Mouse (Mus musculus): Measurements from ENCODE around the gene Gng5. TPM values are rescaled to one million over a fixed set of nuclear protein-coding genes. Genes with fewer than 3 reads are reported as not detected.

The Gng5 gene
- 1,152 and 1,249 TPM in 2 replicates for polyA plus RNA-seq (2015; fragmentation: Nextera tagmentation; extraction: Ambion mirVana)

DNA sequence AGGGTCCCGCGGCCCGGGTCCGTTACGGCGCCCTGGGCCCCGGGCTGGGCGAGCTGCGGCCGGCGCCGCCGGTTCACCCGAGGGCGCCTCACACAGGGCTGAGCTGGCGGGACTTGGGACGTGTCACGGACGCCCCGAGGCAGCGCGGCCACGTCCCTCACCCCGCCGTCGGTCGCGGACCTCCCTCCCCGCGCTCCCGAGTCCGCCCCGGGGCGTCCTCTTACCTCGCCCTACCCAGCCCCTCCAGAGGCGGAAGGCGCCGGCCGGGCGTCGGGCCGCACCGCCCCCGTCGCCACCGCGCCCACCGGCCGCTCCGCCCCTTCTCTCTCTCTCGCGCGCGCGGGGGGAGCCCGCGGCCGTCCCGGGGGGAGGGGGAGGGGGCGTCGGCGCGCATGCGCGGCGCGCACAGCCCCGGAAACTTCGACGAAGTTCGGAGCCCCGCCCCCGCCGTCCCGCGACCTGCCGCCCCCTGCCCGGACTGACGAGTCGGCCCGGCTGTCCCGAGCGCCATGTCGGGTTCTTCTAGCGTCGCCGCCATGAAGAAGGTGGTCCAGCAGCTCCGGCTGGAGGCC is at the start of gene Gng5, which contains the start of gene Spata1:
Gng5 (plus strand) TSS at position 377 of the 572 bp plus-strand sequence.
Spata1 (minus strand) TSS at position 323 of the 572 bp plus-strand sequence.
- Histone ChIP-seq H3K9me3 (replicated peaks; ENCODE audit: low read length) (no peaks in the 10 kb centered on the region), H3K9ac (ENCODE audit: low read depth, low read length) (peak within 1 kb of the TSS; percentile 95), H3K4me1 (replicated peaks; ENCODE audit: insufficient read depth, low read length) (peaks cover 15% of the 10 kb centered on the region; the same call in 1 of the 2 replicates), H3K4me2 (ENCODE audit: low read length) (peak within 1 kb of the TSS; percentile 65), H3K27me3 (ENCODE audit: insufficient read depth, low read length) (no peaks in the 10 kb centered on the region), H3K27ac (peak within 1 kb of the TSS; percentile 98), H3K36me3 (ENCODE audit: insufficient read depth, low read length) (peaks cover 9% of the 10 kb centered on the region; the same call in 1 of the 2 replicates), H3K4me3 (replicated peaks; ENCODE audit: low read depth, low read length) (peak within 1 kb of the TSS; percentile 92)
- ATAC-seq (replicated peaks; ENCODE audit: low FRiP score, low read depth), result peak; percentile 94
- under 1% methylated on average over 68 of the region's 88 CpGs for WGBS
- DNase-seq (ENCODE audit: low spot score), result peak; percentile 91
- no peak for TF ChIP-seq CTCF (IDR thresholded peaks at IDR 0.05; ENCODE audit: low read depth)

DNA sequence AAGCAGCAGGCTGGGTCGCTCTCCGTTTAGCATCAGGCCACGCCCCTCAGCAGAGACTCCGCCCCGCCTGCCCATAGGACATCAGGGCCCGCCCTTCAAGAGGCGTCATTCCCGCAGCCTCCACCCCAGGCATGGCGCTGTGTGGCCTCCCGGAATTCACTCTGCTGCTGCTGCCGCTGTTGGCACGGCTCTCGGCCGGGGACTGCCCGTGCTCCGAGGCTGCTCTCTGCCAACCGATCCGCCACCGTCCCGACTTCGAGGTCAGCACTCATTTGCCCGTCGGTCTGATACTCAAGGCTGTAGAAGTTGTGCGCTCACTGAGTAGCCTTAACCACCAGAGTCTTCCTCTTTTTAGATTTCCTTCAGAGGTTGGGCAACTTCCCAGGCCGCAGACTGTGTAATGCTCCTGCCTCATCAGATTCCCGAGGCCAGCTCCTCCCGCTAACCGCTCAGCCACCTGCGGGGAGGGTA is 49.2 kb upstream of the Gng5 start:
- H3K4me1 ChIP-seq (replicated peaks; ENCODE audit: insufficient read depth, low read length), result peaks cover 12% of the 10 kb centered on the region; the same call in 1 of the 2 replicates
- no peaks in the 10 kb centered on the region for H3K27me3 ChIP-seq (ENCODE audit: insufficient read depth, low read length)
- peak overlapping the region; percentile 86 for H3K4me2 ChIP-seq (ENCODE audit: low read length)
- H3K27ac ChIP-seq, result peak overlapping the region; percentile 92
- TF ChIP-seq CTCF (IDR thresholded peaks at IDR 0.05; ENCODE audit: low read depth), result peak; percentile 51
- no peaks in the 10 kb centered on the region for H3K36me3 ChIP-seq (ENCODE audit: insufficient read depth, low read length)
- DNase-seq (ENCODE audit: low spot score), result peak; percentile 98
- H3K9me3 ChIP-seq (replicated peaks; ENCODE audit: low read length), result no peaks in the 10 kb centered on the region
- peak; percentile 99 for ATAC-seq (replicated peaks; ENCODE audit: low FRiP score, low read depth)
- peak overlapping the region; percentile 73 for H3K4me3 ChIP-seq (replicated peaks; ENCODE audit: low read depth, low read length)
- under 1% methylated on average over 29 of the region's 29 CpGs for WGBS
- H3K9ac ChIP-seq (ENCODE audit: low read depth, low read length), result peak overlapping the region; percentile 84

DNA sequence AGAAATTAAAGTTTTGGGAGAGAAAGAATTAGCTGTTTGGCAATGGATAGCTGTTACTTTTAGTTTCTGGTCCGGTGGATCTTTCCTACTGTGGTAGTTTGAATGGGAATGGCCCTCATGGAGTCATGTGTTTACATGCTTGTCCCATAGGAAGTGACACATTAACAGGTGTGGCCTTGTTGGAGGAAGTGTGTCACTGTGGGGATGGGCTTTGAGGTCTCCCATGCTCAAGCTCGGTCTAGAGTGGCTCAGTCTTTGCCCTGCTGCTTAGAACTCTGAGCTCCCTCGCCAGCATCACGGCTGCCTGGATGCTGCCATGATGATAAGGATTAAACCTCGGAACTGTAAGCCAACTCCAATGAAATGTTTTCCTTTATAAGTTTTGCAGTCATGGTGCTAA is 48.2 kb upstream of the Gng5 start:
- peak overlapping the region; percentile 86; the same call in 1 of the 2 replicates for H3K4me2 ChIP-seq (ENCODE audit: low read length)
- H3K36me3 ChIP-seq (ENCODE audit: insufficient read depth, low read length), result no peaks in the 10 kb centered on the region
- ATAC-seq (replicated peaks; ENCODE audit: low FRiP score, low read depth), result no peak
- WGBS, result 95% methylated on average over 5 of the region's 5 CpGs
- TF ChIP-seq CTCF (IDR thresholded peaks at IDR 0.05; ENCODE audit: low read depth), result no peak
- DNase-seq (ENCODE audit: low spot score), result no peak
- H3K9ac ChIP-seq (ENCODE audit: low read depth, low read length), result no peak overlapping the region
- no peak overlapping the region for H3K4me3 ChIP-seq (replicated peaks; ENCODE audit: low read depth, low read length)
- no peaks in the 10 kb centered on the region for H3K27me3 ChIP-seq (ENCODE audit: insufficient read depth, low read length)
- peaks cover 12% of the 10 kb centered on the region; the same call in 1 of the 2 replicates for H3K4me1 ChIP-seq (replicated peaks; ENCODE audit: insufficient read depth, low read length)
- H3K27ac ChIP-seq, result no peak overlapping the region
- H3K9me3 ChIP-seq (replicated peaks; ENCODE audit: low read length), result no peaks in the 10 kb centered on the region

DNA sequence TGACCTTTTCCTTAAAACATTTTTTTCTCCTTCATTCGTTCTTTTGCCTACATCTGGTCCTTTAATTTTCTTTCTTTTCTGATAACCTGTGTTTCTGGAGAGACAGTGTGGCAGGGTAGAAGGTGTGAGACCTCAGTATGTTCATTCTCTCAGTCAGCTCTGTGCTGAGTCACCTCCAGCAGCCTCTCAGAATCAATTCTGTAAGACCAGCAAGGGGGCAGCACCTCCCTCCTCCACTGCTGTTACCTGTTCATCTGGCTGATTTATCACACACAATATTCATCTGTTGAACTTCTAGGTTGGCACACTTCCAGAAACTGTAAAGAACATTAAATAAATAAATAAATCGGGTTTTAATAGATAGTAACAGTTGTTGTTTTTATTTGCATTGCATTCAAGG is 36.7 kb upstream of the Gng5 start:
- no peak for ATAC-seq (replicated peaks; ENCODE audit: low FRiP score, low read depth)
- no peaks in the 10 kb centered on the region for H3K4me1 ChIP-seq (replicated peaks; ENCODE audit: insufficient read depth, low read length)
- H3K9me3 ChIP-seq (replicated peaks; ENCODE audit: low read length), result no peaks in the 10 kb centered on the region
- no peaks in the 10 kb centered on the region for H3K27me3 ChIP-seq (ENCODE audit: insufficient read depth, low read length)
- DNase-seq (ENCODE audit: low spot score), result no peak
- H3K4me3 ChIP-seq (replicated peaks; ENCODE audit: low read depth, low read length), result no peak overlapping the region
- WGBS, result 61% methylated on average over 2 of the region's 2 CpGs
- no peak overlapping the region for H3K9ac ChIP-seq (ENCODE audit: low read depth, low read length)
- peak; percentile 49 for TF ChIP-seq CTCF (IDR thresholded peaks at IDR 0.05; ENCODE audit: low read depth)
- no peak overlapping the region for H3K27ac ChIP-seq
- H3K36me3 ChIP-seq (ENCODE audit: insufficient read depth, low read length), result no peaks in the 10 kb centered on the region
- H3K4me2 ChIP-seq (ENCODE audit: low read length), result no peak overlapping the region

DNA sequence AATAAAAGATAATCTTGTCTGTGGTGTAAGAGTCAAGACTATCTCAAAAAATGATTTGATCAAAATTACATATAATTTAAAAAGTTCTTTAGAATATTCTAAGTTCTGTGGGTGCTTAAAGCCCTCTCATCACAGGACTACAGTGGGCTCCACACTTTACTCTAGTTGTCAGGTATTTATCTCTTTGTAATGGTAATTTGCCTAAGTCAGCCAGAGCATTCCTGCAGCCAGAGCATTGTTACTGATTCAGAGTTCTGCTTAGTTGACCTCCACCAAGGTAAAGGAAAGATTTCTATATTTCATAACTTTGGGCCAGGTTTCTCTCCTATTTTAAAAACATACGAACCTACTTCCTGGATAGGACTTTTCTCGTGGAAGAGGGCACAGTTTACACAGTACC is 30.4 kb upstream of the Gng5 start:
- DNase-seq (ENCODE audit: low spot score) (no peak), ATAC-seq (replicated peaks; ENCODE audit: low FRiP score, low read depth) (no peak)
- H3K4me1 ChIP-seq (replicated peaks; ENCODE audit: insufficient read depth, low read length), result no peaks in the 10 kb centered on the region
- no peaks in the 10 kb centered on the region for H3K27me3 ChIP-seq (ENCODE audit: insufficient read depth, low read length)
- no peak overlapping the region for H3K27ac ChIP-seq
- WGBS, result 75% methylated on average over 2 of the region's 2 CpGs
- H3K4me2 ChIP-seq (ENCODE audit: low read length), result no peak overlapping the region
- no peak for TF ChIP-seq CTCF (IDR thresholded peaks at IDR 0.05; ENCODE audit: low read depth)
- H3K36me3 ChIP-seq (ENCODE audit: insufficient read depth, low read length), result no peaks in the 10 kb centered on the region
- no peak overlapping the region for H3K9ac ChIP-seq (ENCODE audit: low read depth, low read length)
- H3K9me3 ChIP-seq (replicated peaks; ENCODE audit: low read length), result no peaks in the 10 kb centered on the region
- H3K4me3 ChIP-seq (replicated peaks; ENCODE audit: low read depth, low read length), result no peak overlapping the region

DNA sequence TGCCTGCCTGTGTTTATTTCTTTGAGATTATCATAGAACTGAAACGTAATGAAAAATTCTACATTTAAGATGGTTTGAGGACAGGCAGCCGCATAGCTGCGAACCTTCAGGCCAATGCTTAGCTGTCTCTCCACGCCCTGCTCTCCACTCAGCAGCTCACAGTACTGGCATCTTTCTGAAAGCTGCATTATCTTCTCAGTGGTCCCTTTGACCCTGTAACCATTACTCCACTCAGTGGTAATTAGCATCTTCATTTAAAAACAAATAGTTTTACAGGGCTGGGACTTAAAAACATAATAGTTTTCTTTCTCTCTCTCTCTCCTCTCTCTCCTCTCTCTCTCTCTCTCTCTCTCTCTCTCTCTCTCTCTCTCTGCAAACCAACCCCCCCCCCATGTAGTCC is 26.9 kb upstream of the Gng5 start:
- no peaks in the 10 kb centered on the region for H3K4me1 ChIP-seq (replicated peaks; ENCODE audit: insufficient read depth, low read length)
- ATAC-seq (replicated peaks; ENCODE audit: low FRiP score, low read depth) (no peak), DNase-seq (ENCODE audit: low spot score) (no peak)
- TF ChIP-seq CTCF (IDR thresholded peaks at IDR 0.05; ENCODE audit: low read depth), result no peak
- H3K27me3 ChIP-seq (ENCODE audit: insufficient read depth, low read length), result no peaks in the 10 kb centered on the region
- H3K4me3 ChIP-seq (replicated peaks; ENCODE audit: low read depth, low read length), result no peak overlapping the region
- H3K4me2 ChIP-seq (ENCODE audit: low read length), result no peak overlapping the region
- H3K9ac ChIP-seq (ENCODE audit: low read depth, low read length), result no peak overlapping the region
- H3K9me3 ChIP-seq (replicated peaks; ENCODE audit: low read length), result no peaks in the 10 kb centered on the region
- H3K36me3 ChIP-seq (ENCODE audit: insufficient read depth, low read length), result no peaks in the 10 kb centered on the region
- H3K27ac ChIP-seq, result no peak overlapping the region
- 62% methylated on average over 4 of the region's 4 CpGs for WGBS

Data from kidney, postnatal 0 days (tissue).